Mouse (Mus musculus): ENCODE data around the gene Mcf2l.

DNA sequence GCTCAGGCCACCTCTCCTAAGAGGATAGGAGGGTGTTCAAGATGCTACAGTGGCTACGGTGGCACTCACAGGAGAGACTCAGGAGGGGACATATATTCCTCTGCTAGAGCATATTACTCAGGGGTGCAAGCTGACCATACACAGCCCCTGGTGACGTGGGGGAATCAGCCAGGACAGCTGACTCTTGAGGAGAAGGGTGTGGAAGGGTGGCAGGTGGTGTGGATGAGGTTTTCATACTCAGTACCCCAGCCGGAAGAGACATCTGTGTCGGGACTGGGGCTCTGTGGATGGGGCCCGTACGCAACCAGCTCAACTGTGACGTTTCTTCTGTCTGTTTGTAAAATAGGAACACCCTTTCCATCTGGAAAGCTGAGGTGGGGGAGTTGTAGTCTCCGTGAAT is 58.9 kb downstream of the Mcf2l start:
- TF ChIP-seq CTCF (IDR thresholded peaks at IDR 0.05) (no peak), EP300 (IDR thresholded peaks at IDR 0.05) (no peak)

Data from lung, postnatal 0 days (tissue).